Mouse (Mus musculus) CH12.LX (cell line): ENCODE data around the gene Vmn1r195.
"Not testable (repeated sequence)": the region's sequence is repeated elsewhere in the genome, so short reads cannot be mapped to it uniquely, and the experiment has no call there.

Experiments
- CTCF ChIP-seq, 2 experiments: IDR thresholded peaks in 1 of 2; conservative IDR thresholded peaks in 1 of 2; 2 replicates each; pipeline ENCODE4 v1.5.1; 2011 to 2012; ENCODE audit warnings: low read depth in 2 of 2, low read length in 2 of 2, improper control_type of control experiment in 1 of 2, inconsistent platforms in 1 of 2, mild to moderate bottlenecking in 1 of 2, moderate library complexity in 1 of 2
- E2F4 ChIP-seq: IDR thresholded peaks from 2 replicates; pipeline ENCODE4 v1.6.1; 2011; ENCODE audit warnings: low read depth, low read length, improper control_type of control experiment; ENCODE audit not compliant: insufficient replicate concordance
- EP300 ChIP-seq: IDR thresholded peaks from 2 replicates; pipeline ENCODE4 v1.6.1; 2011; ENCODE audit warnings: low read length, improper control_type of control experiment
- HCFC1 ChIP-seq: IDR thresholded peaks from 2 replicates; pipeline ENCODE4 v1.6.1; 2012; ENCODE audit warnings: low read depth, mild to moderate bottlenecking, inconsistent platforms, low read length, improper control_type of control experiment
- JUN ChIP-seq: IDR thresholded peaks from 2 replicates; pipeline ENCODE4 v1.6.1; 2011; ENCODE audit warnings: low read depth, mild to moderate bottlenecking, low read length, improper control_type of control experiment, moderate library complexity; ENCODE audit not compliant: insufficient read depth
- MAX ChIP-seq: IDR thresholded peaks from 2 replicates; pipeline ENCODE4 v1.6.1; 2011; ENCODE audit warnings: low read length, improper control_type of control experiment
- MAZ ChIP-seq: IDR thresholded peaks from 2 replicates; pipeline ENCODE4 v1.6.1; 2012; ENCODE audit warnings: low read depth, mild to moderate bottlenecking, inconsistent platforms, low read length, improper control_type of control experiment, moderate library complexity
- MEF2A ChIP-seq: IDR thresholded peaks from 2 replicates; pipeline ENCODE4 v1.6.1; 2014; ENCODE audit warnings: low read depth, mild to moderate bottlenecking, inconsistent platforms, low read length, improper control_type of control experiment, borderline replicate concordance
- POLR2A ChIP-seq: IDR thresholded peaks from 2 replicates; pipeline ENCODE4 v1.6.1; 2011; ENCODE audit warnings: low read depth, mild to moderate bottlenecking, improper control_type of control experiment, low read length
- POLR2AphosphoS2 ChIP-seq: IDR thresholded peaks from 2 replicates; pipeline ENCODE4 v1.6.1; 2011; ENCODE audit warnings: low read depth, low read length, improper control_type of control experiment
- RAD21 ChIP-seq: IDR thresholded peaks from 2 replicates; pipeline ENCODE4 v1.6.1; 2011; ENCODE audit warnings: low read depth, mild to moderate bottlenecking, low read length, improper control_type of control experiment, moderate library complexity
- RCOR1 ChIP-seq: conservative IDR thresholded peaks from 2 replicates; pipeline ENCODE4 v1.6.1; 2012; ENCODE audit warnings: low read depth, mild to moderate bottlenecking, inconsistent platforms, low read length, improper control_type of control experiment
- TCF12 ChIP-seq: IDR thresholded peaks from 2 replicates; pipeline ENCODE4 v1.6.1; 2014; ENCODE audit warnings: low read depth, mild to moderate bottlenecking, inconsistent platforms, low read length, improper control_type of control experiment

- not testable (repeated sequence) for TF ChIP-seq MAZ; JUN; RCOR1; TCF12; HCFC1; MAX; CTCF (conservative IDR thresholded peaks at IDR 0.05 in 1 of 2, IDR thresholded peaks at IDR 0.05 in 1 of 2; ENCODE audit: low read depth in 2 of 2, low read length in 2 of 2); EP300; POLR2A; POLR2AphosphoS2; E2F4; RAD21; MEF2A
Observed at GRCm38 (mm10) chr13:22223060-22223459, 47.3 kb upstream of the Vmn1r195 start, which contains the start of gene Vmn1r193.
